Mouse (Mus musculus) hindbrain, embryonic 16.5 days (tissue): ENCODE data around the gene Cbl. TPM values are rescaled to one million over a fixed set of nuclear protein-coding genes. Genes with fewer than 3 reads are reported as not detected.

Experiments
- ATAC-seq: fragments of 200-750 bp; cut with Nextera tagmentation; 2 replicates; pipeline ENCODE4 v1.8.0; 2017; ENCODE audit warnings: moderate TSS enrichment, moderate library complexity
- H3K27ac ChIP-seq: fragments of 300-500 bp; sonication (generic); 2 replicates; pipeline ENCODE4 v1.5.1; 2014; ENCODE audit warnings: low read depth, mild to moderate bottlenecking, control low read depth, low read length, moderate library complexity
- H3K27me3 ChIP-seq: fragments of 300-500 bp; sonication (generic); replicated peaks from 2 replicates; pipeline ENCODE4 v1.6.1; 2014; ENCODE audit warnings: low read length; ENCODE audit not compliant: control insufficient read depth, insufficient read depth
- H3K36me3 ChIP-seq: fragments of 300-500 bp; sonication (generic); 2 replicates; pipeline ENCODE4 v1.6.1; 2014; ENCODE audit warnings: mild to moderate bottlenecking, low read length, moderate library complexity, mixed read lengths; ENCODE audit not compliant: control insufficient read depth, insufficient read depth
- H3K4me1 ChIP-seq: fragments of 300-500 bp; sonication (generic); 2 replicates; pipeline ENCODE4 v1.6.1; 2014; ENCODE audit warnings: low read depth, low read length; ENCODE audit not compliant: control insufficient read depth, insufficient read depth
- H3K4me2 ChIP-seq: fragments of 300-500 bp; sonication (generic); 2 replicates; pipeline ENCODE4 v1.6.1; 2014; ENCODE audit warnings: mild to moderate bottlenecking, low read length, control low read depth, moderate library complexity
- H3K4me3 ChIP-seq: fragments of 300-500 bp; sonication (generic); 2 replicates; pipeline ENCODE4 v1.5.1; 2014; ENCODE audit warnings: mild to moderate bottlenecking, low read length, control low read depth, moderate library complexity
- H3K9ac ChIP-seq: fragments of 300-500 bp; sonication (generic); 2 replicates; pipeline ENCODE4 v1.6.1; 2014; ENCODE audit warnings: low read depth, mild to moderate bottlenecking, control low read depth, low read length, moderate library complexity
- H3K9me3 ChIP-seq: fragments of 300-500 bp; sonication (generic); 2 replicates; pipeline ENCODE4 v1.6.1; 2014; ENCODE audit warnings: mild to moderate bottlenecking, low read length, moderate library complexity; ENCODE audit not compliant: control insufficient read depth
- WGBS: fragments of 180-500 bp; shearing (Covaris S2); extraction: QIAGEN DNeasy Blood & Tissue Kit; methylation state at CpG from one replicate; pipeline ENCODE4 v1.1.7; 2014; 5-methylcytosine and 5-hydroxymethylcytosine counted together
- polyA plus RNA-seq: library from polyadenylated mRNA; unstranded; fragments of >200 nt; fragmentation: Nextera tagmentation; extraction: Ambion mirVana; gene quantifications from 2 replicates; pipeline ENCODE4 v1.2.1, GENCODE M21; 2015

Gene Cbl
- polyA plus RNA-seq, 1 experiment from 2014 or later: 17.4 TPM

- H3K36me3 ChIP-seq: peaks cover 10% of the 10 kb centered on the region
- no peaks in the 10 kb centered on the region for H3K9me3 ChIP-seq
- no peaks in the 10 kb centered on the region for H3K27me3 ChIP-seq
- no peak overlapping the region for H3K4me2 ChIP-seq
- H3K4me1 ChIP-seq: no peaks in the 10 kb centered on the region
- H3K9ac ChIP-seq: no peak overlapping the region
- 39% methylated on average over 6 of the region's 8 CpGs for WGBS
- no peak for ATAC-seq
- no peak overlapping the region for H3K4me3 ChIP-seq
- H3K27ac ChIP-seq: no peak overlapping the region
Measured at GRCm38 (mm10) chr9:44144023-44144717, 89.7 kb downstream of the Cbl start.

DNA sequence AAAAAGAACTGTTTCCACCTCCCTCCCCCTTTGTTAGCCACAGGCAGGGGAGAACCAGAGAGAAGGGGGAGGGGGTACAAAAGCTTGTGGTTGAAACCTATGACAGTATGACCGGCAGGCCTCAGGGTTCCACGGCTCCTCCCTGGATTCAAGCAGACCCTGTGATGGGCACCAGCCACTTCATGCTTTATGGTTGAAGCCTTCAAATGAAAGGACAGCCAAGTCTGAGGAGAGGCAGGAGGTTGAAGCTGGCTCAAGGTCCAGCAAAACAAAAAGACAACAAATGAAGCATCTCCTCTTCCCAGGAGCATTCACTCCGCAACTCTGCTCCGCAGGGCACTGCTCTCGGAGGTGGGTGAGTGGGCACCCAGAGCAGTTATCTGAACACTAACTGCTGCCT lies 90.4 kb downstream of the Cbl start:
- no peak overlapping the region for H3K27ac ChIP-seq
- H3K9me3 ChIP-seq: no peaks in the 10 kb centered on the region
- H3K27me3 ChIP-seq: no peaks in the 10 kb centered on the region
- no peak for ATAC-seq
- no peak overlapping the region for H3K4me3 ChIP-seq
- H3K36me3 ChIP-seq: peaks cover 9% of the 10 kb centered on the region
- no peak overlapping the region for H3K4me2 ChIP-seq
- no peaks in the 10 kb centered on the region for H3K4me1 ChIP-seq
- H3K9ac ChIP-seq: no peak overlapping the region
- 63% methylated on average over 5 of the region's 5 CpGs for WGBS

GRCm38 (mm10) chr9:44141951-44142350 lies 91.9 kb downstream of the Cbl start:
- H3K27ac ChIP-seq: no peak overlapping the region
- no peak for ATAC-seq
- H3K9ac ChIP-seq: no peak overlapping the region
- no peak overlapping the region for H3K4me2 ChIP-seq
- no peak overlapping the region for H3K4me3 ChIP-seq
- 78% methylated on average over 5 of the region's 5 CpGs for WGBS
- H3K9me3 ChIP-seq: no peaks in the 10 kb centered on the region
- no peaks in the 10 kb centered on the region for H3K4me1 ChIP-seq
- peaks cover 9% of the 10 kb centered on the region for H3K36me3 ChIP-seq
- no peaks in the 10 kb centered on the region for H3K27me3 ChIP-seq

- no peaks in the 10 kb centered on the region for H3K9me3 ChIP-seq
- no peak overlapping the region for H3K4me3 ChIP-seq
- ATAC-seq: no peak
- 74% methylated on average over 4 of the region's 4 CpGs for WGBS
- peaks cover 30% of the 10 kb centered on the region for H3K4me1 ChIP-seq
- H3K9ac ChIP-seq: no peak overlapping the region
- peaks cover 21% of the 10 kb centered on the region for H3K27me3 ChIP-seq
- no peak overlapping the region for H3K4me2 ChIP-seq
- no peak overlapping the region for H3K27ac ChIP-seq
- no peaks in the 10 kb centered on the region; the same call in 1 of the 2 replicates for H3K36me3 ChIP-seq
Measured at GRCm38 (mm10) chr9:44137846-44138245, 96.0 kb downstream of the Cbl start.

DNA sequence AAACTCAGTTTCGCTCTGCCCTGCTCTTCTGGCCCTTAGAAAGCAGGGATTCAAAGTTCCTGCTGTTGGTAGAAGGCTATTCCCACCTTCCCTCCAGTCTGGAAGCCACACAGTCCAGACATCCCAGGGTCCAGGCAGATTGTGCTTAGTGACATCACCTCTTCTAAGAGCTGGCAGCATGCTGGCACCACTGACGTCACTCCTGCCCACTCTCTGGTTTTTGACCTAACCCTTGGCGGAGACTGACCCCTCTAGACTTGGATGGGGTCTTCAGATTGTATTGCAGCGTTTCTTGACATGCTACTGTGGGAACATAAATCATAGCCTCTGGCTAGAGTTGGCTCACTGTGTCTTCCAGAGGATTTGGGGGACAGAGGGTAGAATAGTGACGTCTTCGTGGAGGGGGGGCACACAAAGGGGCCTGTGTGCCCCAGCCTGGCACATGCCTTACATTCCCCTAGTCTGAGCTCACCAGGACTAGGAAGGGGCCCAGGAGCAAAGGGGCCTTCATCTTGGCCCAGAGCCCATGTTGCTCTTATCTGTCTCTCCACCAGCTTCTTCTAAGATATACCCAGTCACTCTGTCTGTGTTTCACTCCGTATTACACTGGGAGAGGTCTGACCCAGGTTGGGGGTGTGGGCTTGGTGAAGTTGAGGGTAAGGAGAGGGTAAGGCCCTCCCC lies 98.0 kb downstream of the Cbl start:
- Histone ChIP-seq H3K4me2 (peak overlapping the region; percentile 88), H3K4me1 (peaks cover 30% of the 10 kb centered on the region), H3K36me3 (no peaks in the 10 kb centered on the region), H3K9ac (no peak overlapping the region), H3K4me3 (peak overlapping the region; percentile 47), H3K27ac (peak overlapping the region; percentile 46), H3K27me3 (peaks cover 28% of the 10 kb centered on the region), H3K9me3 (no peaks in the 10 kb centered on the region)
- WGBS: 43% methylated on average over 7 of the region's 7 CpGs
- ATAC-seq: no peak

GRCm38 (mm10) chr9:44134851-44135730 lies 98.8 kb downstream of the Cbl start:
- WGBS: 2% methylated on average over 35 of the region's 49 CpGs
- Histone ChIP-seq H3K27ac (peak overlapping the region; percentile 46), H3K4me3 (peak overlapping the region; percentile 47), H3K4me2 (peak overlapping the region; percentile 88), H3K9ac (peak overlapping the region; percentile 61), H3K36me3 (no peaks in the 10 kb centered on the region), H3K4me1 (peaks cover 36% of the 10 kb centered on the region), H3K27me3 (peaks cover 28% of the 10 kb centered on the region), H3K9me3 (no peaks in the 10 kb centered on the region)
- ATAC-seq: peak; percentile 18

GRCm38 (mm10) chr9:44134101-44134850 lies 99.6 kb downstream of the Cbl start, which contains the start of gene Mcam:
TSS of gene Mcam (plus strand) at chr9:44134469.
- WGBS: under 1% methylated on average over 52 of the region's 55 CpGs
- Histone ChIP-seq H3K4me1 (peaks cover 39% of the 10 kb centered on the region), H3K27ac (peak within 1 kb of the TSS; percentile 57), H3K4me2 (peak within 1 kb of the TSS; percentile 88), H3K9ac (peak within 1 kb of the TSS; percentile 61), H3K36me3 (no peaks in the 10 kb centered on the region), H3K4me3 (peak within 1 kb of the TSS; percentile 47), H3K9me3 (no peaks in the 10 kb centered on the region), H3K27me3 (peaks cover 28% of the 10 kb centered on the region)
- peak; percentile 30 for ATAC-seq

DNA sequence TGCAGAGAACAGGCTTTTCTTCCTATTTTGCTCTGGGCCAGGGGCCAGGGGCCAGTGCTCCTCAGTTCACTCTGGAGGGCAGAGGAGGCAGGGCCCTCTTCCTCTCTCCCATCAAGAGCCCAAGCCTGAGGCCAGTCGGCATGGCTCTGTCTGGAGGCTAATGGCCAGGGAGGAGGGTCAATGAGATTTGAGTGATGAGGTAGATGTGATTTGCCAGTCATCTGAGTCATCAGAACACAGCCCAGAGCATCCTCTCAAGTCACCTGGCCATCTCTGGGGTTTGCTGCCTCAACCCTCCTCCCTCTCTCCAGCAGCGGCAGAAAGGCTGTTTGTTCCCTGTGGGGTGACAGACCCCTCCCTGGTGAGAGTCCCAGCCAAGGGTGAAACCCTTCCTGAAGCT lies 100.6 kb downstream of the Cbl start:
- peaks cover 28% of the 10 kb centered on the region for H3K27me3 ChIP-seq
- no peak overlapping the region for H3K27ac ChIP-seq
- ATAC-seq: no peak
- H3K4me3 ChIP-seq: no peak overlapping the region
- H3K9ac ChIP-seq: no peak overlapping the region
- WGBS: 15% methylated on average over 2 of the region's 2 CpGs
- no peaks in the 10 kb centered on the region for H3K36me3 ChIP-seq
- H3K4me1 ChIP-seq: peaks cover 39% of the 10 kb centered on the region
- H3K9me3 ChIP-seq: no peaks in the 10 kb centered on the region
- H3K4me2 ChIP-seq: no peak overlapping the region; the same call in 1 of the 2 replicates
